In genomic region chr9:110035091-110035490, GRCm38 (mm10) we compare ENCODE assay signal across 20 mouse cellular contexts.
"Had no signal": no experiment of that assay in that cellular context is flagged by ENCODE, and none has a peak within 500 bp of the region (broad histone marks: within the 10 kb centered on the region; RNA-seq: fewer than 3 reads in every experiment).

No protein-coding gene starts in this region.

- H3K4me1 ChIP-seq: midbrain, embryonic 10.5 days; midbrain, embryonic 12.5 days; neural tube, embryonic 13.5 days; neural tube, embryonic 15.5 days; stomach, embryonic 15.5 days had no signal

- H3K27ac ChIP-seq: midbrain, embryonic 10.5 days; midbrain, embryonic 12.5 days; neural tube, embryonic 13.5 days; neural tube, embryonic 15.5 days; stomach, embryonic 15.5 days; stomach, postnatal 0 days had no signal

- H3K9ac ChIP-seq: lung, embryonic 14.5 days; midbrain, embryonic 12.5 days; neural tube, embryonic 13.5 days; neural tube, embryonic 15.5 days; stomach, embryonic 15.5 days had no signal

- H3K4me3 ChIP-seq: midbrain, embryonic 10.5 days; midbrain, embryonic 12.5 days; myocyte; neural tube, embryonic 13.5 days; neural tube, embryonic 15.5 days; stomach, embryonic 15.5 days had no signal

- H3K27me3 ChIP-seq: midbrain, embryonic 12.5 days; neural tube, embryonic 13.5 days; neural tube, embryonic 15.5 days; stomach, embryonic 15.5 days had no signal

- H3K9me3 ChIP-seq: midbrain, embryonic 10.5 days; midbrain, embryonic 12.5 days; neural tube, embryonic 13.5 days; neural tube, embryonic 15.5 days; stomach, embryonic 15.5 days had no signal

- DNase-seq: lung, adult 18-20 months; lung, embryonic 14.5 days; lung, postnatal 10 days; lung, postnatal 4 days; midbrain, embryonic 14.5 days; retina, postnatal 1 day; right cerebral cortex, adult 18-20 months; right cerebral cortex, postnatal 25 days; right cerebral cortex, postnatal 4 days; spleen, adult 18-20 months; thymus, adult 2 months; thymus, postnatal 25 days; thymus, postnatal 4 days had no signal
